Mouse (Mus musculus): ENCODE measurements at regions not wholly inside any gene's neighbourhood (a gene's known extent, or its start where the extent isn't known, plus 50 kb on each side); places are given as distances from the start of the nearest gene placed in this dataset.

DNA sequence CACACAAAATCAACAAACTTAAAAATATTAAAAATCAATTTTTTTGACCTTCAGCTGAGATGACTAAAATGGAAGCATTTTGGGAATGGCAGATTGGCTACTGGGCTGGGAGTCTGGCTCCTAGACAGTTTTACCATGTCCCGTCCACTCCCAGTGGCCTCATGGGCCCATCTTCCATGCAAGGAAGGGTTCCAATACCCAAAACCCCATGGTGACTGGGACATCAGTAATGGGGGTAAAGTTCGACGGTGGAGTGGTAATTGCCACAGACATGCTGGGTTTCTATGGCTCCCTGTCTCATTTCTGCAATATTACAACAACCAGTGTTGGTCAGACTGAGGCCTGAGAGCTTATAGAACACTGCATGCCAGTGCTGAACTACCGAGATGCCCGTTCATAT is 82.2 kb downstream of the Il20rb start:
- H3K4me2 ChIP-seq (replicated peaks) = no peak overlapping the region
- no peak overlapping the region for H3K27ac ChIP-seq
- H3K9me3 ChIP-seq = no peaks in the 10 kb centered on the region
- H3K36me3 ChIP-seq = no peaks in the 10 kb centered on the region
- no peak overlapping the region for H3K4me3 ChIP-seq (replicated peaks)
- no peaks in the 10 kb centered on the region for H3K4me1 ChIP-seq (replicated peaks)
- 96% methylated on average over 5 of the region's 5 CpGs for WGBS
- no peak overlapping the region for H3K9ac ChIP-seq
- no peaks in the 10 kb centered on the region for H3K27me3 ChIP-seq (replicated peaks)
- no peak for ATAC-seq

DNA sequence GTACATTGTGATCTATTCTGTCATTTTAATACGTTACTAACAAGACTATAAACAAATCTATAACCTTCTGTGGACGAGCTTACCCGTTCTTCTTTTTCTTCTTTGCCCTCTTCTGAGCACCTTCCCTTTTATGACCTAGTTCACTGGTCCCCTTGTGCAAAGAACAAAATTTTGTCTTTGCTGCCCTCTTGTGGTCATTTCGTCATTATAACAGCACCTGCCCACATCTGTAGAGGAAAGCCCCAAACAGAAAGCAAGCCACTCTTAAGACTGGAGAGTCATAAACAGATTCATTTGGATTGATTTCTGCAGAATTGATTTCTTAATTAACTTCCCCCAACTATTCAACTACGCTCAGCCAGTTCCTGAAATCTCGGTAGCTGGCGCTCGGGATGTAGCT is 86.2 kb downstream of the Il20rb start:
- no peaks in the 10 kb centered on the region for H3K4me1 ChIP-seq (replicated peaks)
- 23% methylated on average over 8 of the region's 8 CpGs for WGBS
- no peak overlapping the region for H3K4me2 ChIP-seq (replicated peaks)
- 0 out of 2 replicates have a peak, but pooled peaks have one; percentile 43 for ATAC-seq
- H3K9ac ChIP-seq = no peak overlapping the region
- H3K27me3 ChIP-seq (replicated peaks) = no peaks in the 10 kb centered on the region
- no peak overlapping the region for H3K27ac ChIP-seq
- no peaks in the 10 kb centered on the region for H3K36me3 ChIP-seq
- no peak overlapping the region for H3K4me3 ChIP-seq (replicated peaks)
- no peaks in the 10 kb centered on the region for H3K9me3 ChIP-seq

DNA sequence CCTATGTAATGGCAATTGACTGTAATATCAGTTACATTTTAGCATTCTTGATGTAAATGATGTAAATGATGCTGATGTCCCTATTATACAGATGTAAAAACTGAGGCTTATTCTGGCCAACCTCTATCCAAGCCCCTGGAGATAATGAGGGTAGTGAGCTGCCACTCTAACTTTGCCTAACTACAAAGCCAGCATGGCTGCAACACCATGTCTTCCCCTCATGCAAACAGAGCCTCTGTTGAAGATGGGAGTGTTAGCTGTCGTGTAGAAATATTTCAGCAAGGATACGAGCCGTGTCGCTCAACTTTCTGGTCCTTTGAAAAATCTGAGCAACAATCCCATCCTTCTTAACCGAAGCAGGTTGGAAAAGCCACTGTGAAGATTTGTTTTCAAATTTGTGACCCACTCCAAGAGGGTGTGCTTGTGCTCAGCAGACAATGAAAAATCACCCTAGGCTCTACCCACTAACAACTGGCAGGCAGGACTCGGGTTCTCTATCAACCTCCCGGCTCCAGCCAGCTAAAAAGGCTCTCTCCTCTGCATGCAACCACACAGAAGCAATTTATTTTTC is 90.2 kb downstream of the Il20rb start:
- Histone ChIP-seq H3K4me3 (replicated peaks) (no peak overlapping the region), H3K36me3 (no peaks in the 10 kb centered on the region), H3K4me2 (replicated peaks) (no peak overlapping the region), H3K9ac (no peak overlapping the region), H3K9me3 (no peaks in the 10 kb centered on the region), H3K27ac (no peak overlapping the region), H3K27me3 (replicated peaks) (no peaks in the 10 kb centered on the region), H3K4me1 (replicated peaks) (no peaks in the 10 kb centered on the region)
- no peak for ATAC-seq
- WGBS = 85% methylated on average over 7 of the region's 7 CpGs

DNA sequence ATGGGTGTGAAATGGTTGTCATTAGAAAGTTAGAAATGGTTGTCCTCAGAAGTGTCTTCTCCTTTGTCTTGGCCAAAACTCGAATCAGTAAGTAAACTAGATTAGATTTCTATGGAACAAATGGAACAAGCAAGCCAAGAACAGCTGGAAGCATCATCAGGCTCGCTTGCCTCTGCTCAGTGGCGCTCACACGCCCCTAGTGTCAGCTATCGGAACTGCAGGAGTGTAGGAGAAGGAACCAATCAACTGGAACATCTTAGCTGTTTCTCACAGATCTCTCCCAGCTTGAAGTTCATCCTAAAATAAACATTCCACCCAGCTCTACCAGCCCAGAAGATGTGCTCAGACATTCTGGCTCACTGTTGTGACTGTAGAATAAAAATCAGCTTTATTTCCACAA is 90.9 kb downstream of the Il20rb start:
- H3K4me1 ChIP-seq (replicated peaks) = no peaks in the 10 kb centered on the region
- no peak overlapping the region for H3K4me2 ChIP-seq (replicated peaks)
- ATAC-seq = no peak
- H3K36me3 ChIP-seq = no peaks in the 10 kb centered on the region
- H3K9me3 ChIP-seq = no peaks in the 10 kb centered on the region
- H3K27me3 ChIP-seq (replicated peaks) = no peaks in the 10 kb centered on the region
- H3K27ac ChIP-seq = no peak overlapping the region
- no peak overlapping the region for H3K4me3 ChIP-seq (replicated peaks)
- no peak overlapping the region for H3K9ac ChIP-seq
- 11% methylated on average over 5 of the region's 5 CpGs for WGBS

DNA sequence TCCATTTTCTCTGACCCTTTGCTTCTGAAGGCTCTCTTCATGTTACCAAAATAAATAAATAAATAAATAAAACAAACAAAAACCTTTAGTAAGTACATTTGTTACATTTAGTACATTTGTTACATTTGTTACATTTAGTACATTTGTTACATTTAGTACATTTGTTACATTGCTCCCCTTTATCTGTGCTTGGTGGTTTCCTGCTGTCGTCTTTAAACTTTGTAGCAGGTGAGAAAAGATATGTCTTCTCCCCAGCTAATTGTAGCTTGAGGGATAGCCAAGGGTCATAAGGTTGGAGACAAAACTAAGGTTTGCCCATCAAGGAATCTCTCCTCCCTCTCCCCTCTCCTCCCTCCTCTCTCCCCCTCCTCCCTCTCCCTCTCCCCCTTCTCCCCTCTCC is 92.0 kb downstream of the Il20rb start:
- Histone ChIP-seq H3K9me3 (no peaks in the 10 kb centered on the region), H3K4me1 (replicated peaks) (no peaks in the 10 kb centered on the region), H3K36me3 (no peaks in the 10 kb centered on the region), H3K4me2 (replicated peaks) (no peak overlapping the region), H3K27ac (no peak overlapping the region), H3K27me3 (replicated peaks) (no peaks in the 10 kb centered on the region), H3K9ac (no peak overlapping the region), H3K4me3 (replicated peaks) (no peak overlapping the region)
- WGBS = 67% methylated on average over 1 of the region's 1 CpGs
- ATAC-seq = no peak

DNA sequence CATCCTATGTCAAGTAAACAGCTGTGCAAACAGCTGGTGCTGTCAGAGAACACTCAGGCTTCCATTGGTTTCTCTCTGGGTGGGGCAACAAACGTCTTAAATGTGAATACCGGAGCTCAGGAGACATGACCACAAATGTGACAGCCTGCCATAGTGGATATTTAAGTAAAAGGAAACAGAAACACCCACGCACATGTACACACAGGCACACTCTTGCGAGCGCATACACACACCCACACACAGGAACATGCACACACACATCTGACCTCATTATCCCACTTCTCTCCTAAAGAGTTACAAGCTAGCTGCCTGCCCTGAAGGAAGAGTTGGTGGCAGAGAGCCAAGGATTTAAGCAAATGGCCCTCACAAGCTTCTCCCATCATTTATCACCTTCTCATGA is 92.4 kb downstream of the Il20rb start:
- Histone ChIP-seq H3K27ac (no peak overlapping the region), H3K4me1 (replicated peaks) (no peaks in the 10 kb centered on the region), H3K27me3 (replicated peaks) (no peaks in the 10 kb centered on the region), H3K9me3 (no peaks in the 10 kb centered on the region), H3K4me3 (replicated peaks) (no peak overlapping the region), H3K9ac (no peak overlapping the region), H3K36me3 (no peaks in the 10 kb centered on the region), H3K4me2 (replicated peaks) (no peak overlapping the region)
- no peak for ATAC-seq
- 71% methylated on average over 5 of the region's 5 CpGs for WGBS

DNA sequence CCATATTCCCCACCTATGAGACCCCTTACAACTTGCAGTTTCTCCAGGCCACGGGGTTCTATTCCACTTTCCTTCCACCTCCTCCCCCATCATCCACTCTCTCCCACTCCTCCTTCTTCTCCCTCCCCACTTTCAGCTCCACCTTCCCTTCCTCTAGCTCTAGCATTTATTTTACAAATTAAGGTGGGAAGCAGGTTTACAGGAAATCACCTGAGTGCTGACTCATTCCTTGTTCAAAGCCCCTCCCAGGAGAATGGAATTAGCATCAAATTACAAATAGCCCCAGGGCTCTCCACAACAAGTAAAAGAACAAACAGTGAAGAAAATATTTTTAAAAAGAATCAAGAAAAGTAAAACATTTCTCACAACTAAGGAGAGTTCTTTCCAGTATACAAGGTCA is 94.3 kb downstream of the Il20rb start:
- Histone ChIP-seq H3K27me3 (replicated peaks) (no peaks in the 10 kb centered on the region), H3K4me3 (replicated peaks) (no peak overlapping the region), H3K36me3 (no peaks in the 10 kb centered on the region), H3K9me3 (no peaks in the 10 kb centered on the region), H3K4me1 (replicated peaks) (no peaks in the 10 kb centered on the region), H3K27ac (no peak overlapping the region), H3K9ac (no peak overlapping the region), H3K4me2 (replicated peaks) (no peak overlapping the region)
- no peak for ATAC-seq
- 34% methylated on average over 1 of the region's 1 CpGs for WGBS

DNA sequence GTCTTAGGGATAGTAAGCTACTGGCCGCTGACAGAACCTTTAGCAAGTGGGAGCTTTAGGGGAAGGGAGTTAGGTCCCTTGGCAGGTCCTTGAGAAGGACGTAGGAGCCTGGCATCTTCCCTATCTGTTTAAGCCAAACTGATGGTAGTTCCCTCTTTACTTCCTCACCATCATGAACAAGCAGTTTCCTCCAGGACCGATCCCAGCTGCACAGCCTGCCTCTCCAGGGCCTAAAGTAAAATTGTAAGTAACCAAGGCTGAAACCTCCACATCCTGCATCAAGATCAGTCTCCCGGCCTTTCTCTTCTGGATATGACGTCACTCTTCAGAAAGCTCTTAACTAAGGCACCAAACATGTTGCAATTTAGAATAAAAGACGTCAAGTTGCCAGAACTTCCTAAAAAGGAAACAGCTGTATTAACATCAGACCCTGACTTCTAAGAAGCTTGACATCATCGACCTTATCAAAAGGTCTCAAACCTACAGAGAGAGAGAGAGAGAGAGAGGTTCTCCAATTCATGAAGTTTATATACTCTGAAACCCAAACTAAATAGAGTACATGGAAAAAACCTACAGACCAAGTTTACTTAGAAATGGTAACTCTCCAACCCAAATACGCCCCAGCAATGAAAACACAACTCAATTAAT is 94.9 kb downstream of the Il20rb start:
- WGBS = 66% methylated on average over 8 of the region's 8 CpGs
- H3K4me1 ChIP-seq (replicated peaks) = no peaks in the 10 kb centered on the region
- no peak overlapping the region for H3K4me3 ChIP-seq (replicated peaks)
- no peak overlapping the region for H3K4me2 ChIP-seq (replicated peaks)
- H3K27ac ChIP-seq = no peak overlapping the region
- H3K9me3 ChIP-seq = no peaks in the 10 kb centered on the region
- H3K27me3 ChIP-seq (replicated peaks) = no peaks in the 10 kb centered on the region
- no peak for ATAC-seq
- no peaks in the 10 kb centered on the region for H3K36me3 ChIP-seq
- H3K9ac ChIP-seq = no peak overlapping the region

DNA sequence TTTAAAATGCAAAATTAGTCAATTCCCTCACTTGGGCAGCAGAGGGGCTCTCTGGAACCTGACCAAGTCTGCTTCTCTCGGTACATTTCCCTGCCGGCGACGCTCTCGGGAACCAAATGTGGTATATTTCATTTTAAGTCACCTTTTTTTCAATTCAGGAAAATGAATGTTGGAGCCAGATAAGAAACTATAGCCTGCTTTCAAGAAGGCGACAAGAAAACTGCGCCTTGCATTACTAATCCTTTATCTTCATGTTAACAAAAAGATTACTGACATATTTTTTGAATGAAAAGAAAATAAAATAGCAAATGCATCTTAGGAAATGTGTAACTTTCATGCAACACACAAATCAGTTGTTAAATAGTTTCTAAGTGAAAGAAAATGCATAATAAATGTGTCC is 98.2 kb downstream of the Il20rb start:
- no peaks in the 10 kb centered on the region for H3K27me3 ChIP-seq (replicated peaks)
- H3K4me2 ChIP-seq (replicated peaks) = no peak overlapping the region
- no peaks in the 10 kb centered on the region for H3K36me3 ChIP-seq
- H3K9ac ChIP-seq = no peak overlapping the region
- no peaks in the 10 kb centered on the region for H3K4me1 ChIP-seq (replicated peaks)
- no peak overlapping the region for H3K4me3 ChIP-seq (replicated peaks)
- H3K9me3 ChIP-seq = no peaks in the 10 kb centered on the region
- no peak overlapping the region for H3K27ac ChIP-seq
- ATAC-seq = no peak
- WGBS = 87% methylated on average over 7 of the region's 7 CpGs

DNA sequence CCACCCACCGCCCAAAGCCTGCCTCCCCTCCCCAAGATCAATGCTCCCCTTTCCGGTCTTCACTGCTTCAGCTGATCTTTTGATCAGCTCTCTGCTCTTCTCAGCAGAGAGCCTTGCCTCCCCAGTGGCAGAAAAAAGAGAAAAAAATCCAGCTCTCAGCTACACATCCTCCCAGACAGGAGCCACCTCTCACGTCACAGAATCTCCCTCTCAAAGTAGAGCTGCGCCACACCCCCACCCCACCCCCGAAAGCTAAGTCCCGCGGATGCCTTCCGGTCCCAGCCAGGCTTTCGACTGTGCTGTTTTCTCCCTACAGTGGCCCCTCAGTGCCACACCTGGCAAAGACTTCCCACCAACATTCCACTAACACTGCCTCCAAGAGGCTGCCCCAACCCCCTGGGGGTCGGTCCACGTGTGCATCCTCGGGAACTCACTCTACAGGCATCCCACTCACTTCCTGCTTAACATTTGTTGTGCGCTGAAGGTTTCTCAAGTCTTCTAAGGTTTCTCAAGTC is 99.4 kb downstream of the Il20rb start:
- H3K4me2 ChIP-seq (replicated peaks) = 0 out of 2 replicates have a peak overlapping the region, but pooled peaks have one; percentile 6
- no peaks in the 10 kb centered on the region for H3K4me1 ChIP-seq (replicated peaks)
- H3K9ac ChIP-seq = no peak overlapping the region
- ATAC-seq = no peak
- 21% methylated on average over 13 of the region's 13 CpGs for WGBS
- H3K27ac ChIP-seq = no peak overlapping the region
- H3K9me3 ChIP-seq = no peaks in the 10 kb centered on the region
- H3K4me3 ChIP-seq (replicated peaks) = no peak overlapping the region
- H3K36me3 ChIP-seq = no peaks in the 10 kb centered on the region
- H3K27me3 ChIP-seq (replicated peaks) = no peaks in the 10 kb centered on the region

DNA sequence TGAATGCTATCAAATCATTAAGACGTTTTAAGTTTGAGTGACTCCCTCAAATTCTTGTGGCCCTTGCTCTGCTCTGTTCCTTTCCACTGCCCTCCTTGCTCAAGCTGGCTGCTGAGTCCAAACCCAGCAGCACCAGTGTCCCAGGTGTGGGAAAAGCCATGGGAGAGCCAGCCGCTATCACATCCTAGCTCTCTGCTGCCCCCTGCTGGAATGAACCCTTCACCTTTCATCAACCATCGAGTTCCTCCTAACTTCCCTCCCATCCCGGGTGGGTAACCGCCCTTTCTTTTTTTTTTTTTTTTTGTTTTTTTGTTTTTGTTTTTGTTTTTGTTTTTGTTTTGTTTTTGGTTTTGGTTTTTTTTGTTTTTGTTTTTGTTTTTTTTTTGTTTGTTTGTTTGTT is 104.1 kb downstream of the Il20rb start:
- Histone ChIP-seq H3K4me1 (replicated peaks) (no peaks in the 10 kb centered on the region), H3K4me2 (replicated peaks) (no peak overlapping the region), H3K27ac (no peak overlapping the region), H3K9ac (no peak overlapping the region), H3K4me3 (replicated peaks) (no peak overlapping the region), H3K9me3 (no peaks in the 10 kb centered on the region), H3K27me3 (replicated peaks) (no peaks in the 10 kb centered on the region), H3K36me3 (no peaks in the 10 kb centered on the region)
- no peak for ATAC-seq
- WGBS = 63% methylated on average over 5 of the region's 5 CpGs

DNA sequence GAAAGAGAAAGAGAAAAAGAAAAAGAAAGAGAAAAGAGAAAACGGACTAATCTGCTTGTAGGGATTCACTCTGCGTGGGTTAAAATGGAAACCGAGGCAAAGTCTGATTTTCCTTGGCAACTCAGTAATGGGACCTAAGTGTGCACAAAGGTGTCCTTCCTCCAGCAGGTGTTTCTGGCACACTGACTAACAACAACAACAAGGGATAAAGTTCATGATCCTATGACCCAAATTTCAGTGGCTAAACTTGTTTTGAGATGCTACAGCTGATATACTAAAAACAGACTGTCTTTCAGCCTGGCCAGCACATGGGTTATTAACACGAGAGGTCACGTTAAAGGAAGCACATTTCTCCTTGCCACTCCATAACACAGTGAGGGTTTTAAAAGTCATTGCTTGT is 116.7 kb downstream of the Il20rb start:
- Histone ChIP-seq H3K27ac (no peak overlapping the region), H3K4me2 (replicated peaks) (no peak overlapping the region), H3K27me3 (replicated peaks) (no peaks in the 10 kb centered on the region), H3K9me3 (no peaks in the 10 kb centered on the region), H3K9ac (no peak overlapping the region), H3K36me3 (no peaks in the 10 kb centered on the region), H3K4me1 (replicated peaks) (no peaks in the 10 kb centered on the region), H3K4me3 (replicated peaks) (no peak overlapping the region)
- ATAC-seq = no peak
- 85% methylated on average over 5 of the region's 5 CpGs for WGBS

DNA sequence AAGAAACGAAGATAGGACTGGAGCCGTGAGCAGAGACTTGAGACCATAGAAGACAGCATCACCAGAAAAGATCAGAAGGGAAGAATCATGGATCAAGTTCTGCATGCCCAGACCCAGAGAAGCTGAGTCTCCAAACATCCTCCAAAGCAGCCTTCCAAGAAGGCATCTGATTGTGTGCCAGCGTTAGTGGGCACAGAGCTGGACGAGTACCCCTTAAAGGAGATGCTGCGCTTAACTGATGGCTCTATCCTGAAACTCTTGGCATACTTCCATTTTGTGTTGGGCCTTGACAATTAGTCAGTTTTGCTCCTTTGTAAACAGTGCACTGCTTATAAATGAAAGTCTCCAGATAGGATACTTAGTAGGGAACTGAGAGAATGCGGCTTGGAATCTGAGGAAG is 119.8 kb downstream of the Il20rb start:
- no peak overlapping the region for H3K9ac ChIP-seq
- no peak overlapping the region for H3K27ac ChIP-seq
- no peaks in the 10 kb centered on the region for H3K9me3 ChIP-seq
- no peak overlapping the region for H3K4me2 ChIP-seq (replicated peaks)
- H3K4me1 ChIP-seq (replicated peaks) = no peaks in the 10 kb centered on the region
- H3K36me3 ChIP-seq = no peaks in the 10 kb centered on the region
- no peaks in the 10 kb centered on the region for H3K27me3 ChIP-seq (replicated peaks)
- no peak for ATAC-seq
- WGBS = 58% methylated on average over 6 of the region's 6 CpGs
- H3K4me3 ChIP-seq (replicated peaks) = no peak overlapping the region

Measured in intestine, embryonic 15.5 days (tissue).